Mouse (Mus musculus) testis, adult 2 months (tissue): ENCODE results near the gene Ice1.

ENCODE experiments used
- CTCF ChIP-seq: fragments of 200-500 bp; IDR thresholded peaks from 2 replicates; pipeline ENCODE4 v1.5.1; 2012; ENCODE audit warnings: low read depth, mild to moderate bottlenecking, inconsistent platforms, low read length, moderate library complexity; ENCODE audit not compliant: control insufficient read depth, insufficient read depth, insufficient replicate concordance
- POLR2A ChIP-seq: fragments of 200-500 bp; IDR thresholded peaks from 2 replicates; pipeline ENCODE4 v1.6.1; 2012; ENCODE audit warnings: low read depth, mild to moderate bottlenecking, inconsistent platforms, low read length, moderate library complexity; ENCODE audit not compliant: control insufficient read depth

DNA sequence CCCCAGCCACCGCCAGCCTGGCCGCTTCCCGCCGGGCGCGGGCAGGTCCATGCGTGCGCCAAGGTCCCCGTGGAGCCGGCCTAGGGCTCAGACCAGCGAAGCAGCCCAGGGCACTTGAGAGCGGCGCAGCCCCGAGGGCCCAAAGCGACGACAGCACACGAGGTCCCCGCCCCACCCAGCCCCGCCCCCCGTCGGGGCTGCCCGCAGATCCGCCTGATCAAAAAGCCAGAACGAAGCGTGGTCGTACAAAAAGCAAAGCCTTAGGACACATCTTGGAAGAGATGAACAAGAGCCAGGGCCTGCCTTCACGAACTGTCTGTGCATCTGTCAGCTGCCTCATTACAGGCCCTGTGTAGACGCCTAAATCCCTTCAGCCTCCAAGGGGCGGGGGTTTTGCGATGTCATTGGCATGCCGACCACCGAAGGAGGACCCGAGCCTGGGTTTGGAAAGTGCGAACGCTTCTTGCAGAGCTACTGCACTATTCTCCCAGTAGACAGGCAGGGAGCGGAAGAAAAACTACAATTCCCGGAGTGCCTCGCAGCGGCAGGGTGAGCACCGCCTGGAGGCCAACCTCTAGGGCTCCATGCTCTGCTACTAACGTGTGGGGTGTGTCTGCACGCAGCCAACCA, 343 bp upstream of the Ice1 start:
- TF ChIP-seq CTCF (no peak), POLR2A (peak; percentile 43; the same call in 1 of the 2 replicates)
